Mouse (Mus musculus) hindbrain, embryonic 11.5 days (tissue): Measurements from ENCODE around the gene Pskh1. TPM values are rescaled to one million over a fixed set of nuclear protein-coding genes. Genes with fewer than 3 reads are reported as not detected.

Source experiments
- ATAC-seq: fragments of 200-750 bp; cut with Nextera tagmentation; 2 replicates; pipeline ENCODE4 v1.8.0; 2017; ENCODE audit warnings: mild to moderate bottlenecking, moderate TSS enrichment, moderate library complexity; ENCODE audit not compliant: low FRiP score
- DNase-seq: peaks from one replicate; pipeline ENCODE4 v3.0.0-alpha.2; 2015; ENCODE audit warnings: low spot score
- H3K27ac ChIP-seq: fragments of 300-500 bp; sonication (generic); 2 replicates; pipeline ENCODE4 v1.5.1; 2014; ENCODE audit warnings: mild to moderate bottlenecking, low read depth, low read length
- H3K27me3 ChIP-seq: fragments of 300-500 bp; sonication (generic); 2 replicates; pipeline ENCODE4 v1.6.1; 2014; ENCODE audit warnings: mild to moderate bottlenecking, low read length, moderate library complexity, mixed read lengths; ENCODE audit not compliant: control insufficient read depth, insufficient read depth
- H3K36me3 ChIP-seq: fragments of 300-500 bp; sonication (generic); 2 replicates; pipeline ENCODE4 v1.6.1; 2014; ENCODE audit warnings: mild to moderate bottlenecking, low read length, moderate library complexity, mixed read lengths; ENCODE audit not compliant: control insufficient read depth, insufficient read depth
- H3K4me1 ChIP-seq: fragments of 300-500 bp; sonication (generic); replicated peaks from 2 replicates; pipeline ENCODE4 v1.6.1; 2014; ENCODE audit warnings: low read length, mixed read lengths; ENCODE audit not compliant: control insufficient read depth, insufficient read depth
- H3K4me2 ChIP-seq: fragments of 300-500 bp; sonication (generic); replicated peaks from 2 replicates; pipeline ENCODE4 v1.6.1; 2014; ENCODE audit warnings: mild to moderate bottlenecking, low read depth, low read length
- H3K4me3 ChIP-seq: fragments of 300-500 bp; sonication (generic); 2 replicates; pipeline ENCODE4 v1.5.1; 2014; ENCODE audit warnings: low read depth, low read length
- H3K9ac ChIP-seq: fragments of 300-500 bp; sonication (generic); 2 replicates; pipeline ENCODE4 v1.6.1; 2014; ENCODE audit warnings: low read depth, low read length
- H3K9me3 ChIP-seq: fragments of 300-500 bp; sonication (generic); 2 replicates; pipeline ENCODE4 v1.6.1; 2016; ENCODE audit warnings: low read length; ENCODE audit not compliant: control insufficient read depth
- WGBS: fragments of 180-500 bp; shearing (Covaris S2); extraction: QIAGEN DNeasy Blood & Tissue Kit; methylation state at CpG from one replicate; pipeline ENCODE4 v1.1.7; 2014; 5-methylcytosine and 5-hydroxymethylcytosine counted together
- polyA plus RNA-seq: library from polyadenylated mRNA; unstranded; fragments of >200 nt; fragmentation: Nextera tagmentation; extraction: Ambion mirVana; gene quantifications from 2 replicates; pipeline ENCODE4 v1.2.1, GENCODE M21; 2014

Pskh1 gene
- polyA plus RNA-seq, 1 experiment from 2014 or later, result 12.5 TPM

DNA sequence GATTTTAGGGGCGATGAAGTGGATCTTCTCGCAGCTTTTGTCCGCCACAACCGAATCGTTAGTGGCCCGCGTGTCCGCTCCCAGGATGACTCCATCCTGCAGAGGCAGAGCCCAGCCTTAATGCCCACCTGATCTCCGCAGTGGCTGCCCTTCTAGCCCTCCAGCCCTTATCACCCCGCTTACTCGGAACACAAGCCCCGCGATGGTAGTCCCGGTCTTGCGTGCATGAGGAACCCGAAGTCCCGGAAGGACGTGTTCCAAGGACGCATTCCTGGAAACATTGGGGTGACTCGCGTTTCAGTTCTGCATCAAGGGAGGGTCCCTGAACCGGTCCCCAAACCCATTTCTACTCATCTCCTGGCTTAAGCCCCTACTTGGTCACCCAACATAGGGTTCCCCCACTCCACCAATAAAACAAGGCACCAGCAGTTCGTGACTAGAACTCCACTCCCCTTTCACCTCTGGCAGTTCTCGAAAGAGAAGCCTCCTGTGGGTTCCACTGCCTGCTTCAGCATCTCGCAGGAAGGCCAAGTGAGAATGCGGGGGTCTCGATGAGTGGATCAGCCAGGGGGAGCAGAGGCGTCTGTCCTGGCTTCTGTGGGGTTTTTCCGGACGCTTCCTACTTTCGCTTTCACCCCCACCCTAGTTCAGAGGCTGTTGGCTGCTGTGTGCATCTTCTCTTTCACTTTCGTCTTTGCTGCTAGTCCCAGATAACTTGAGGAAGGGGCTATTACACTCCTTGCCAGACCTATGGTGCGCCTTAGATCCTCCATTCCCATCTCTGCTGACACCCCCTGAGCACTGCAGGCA, 37.5 kb downstream of the Pskh1 start:
- Histone ChIP-seq H3K4me1 (no peaks in the 10 kb centered on the region), H3K4me3 (peak overlapping the region; percentile 77), H3K36me3 (no peaks in the 10 kb centered on the region), H3K9ac (peak overlapping the region; percentile 82), H3K27ac (peak overlapping the region; percentile 88), H3K9me3 (no peaks in the 10 kb centered on the region), H3K4me2 (peak overlapping the region; percentile 86), H3K27me3 (no peaks in the 10 kb centered on the region)
- ATAC-seq (peak; percentile 66), DNase-seq (no peak)
- 2% methylated on average over 33 of the region's 33 CpGs for WGBS

GRCm38 (mm10) chr8:105938306-105938669, 38.0 kb downstream of the Pskh1 start, which contains the start of gene Psmb10:
Psmb10 (minus strand) TSS chr8:105938444.
- Histone ChIP-seq H3K4me2 (peak within 1 kb of the TSS; percentile 86), H3K9ac (peak within 1 kb of the TSS; percentile 82), H3K36me3 (no peaks in the 10 kb centered on the region), H3K27me3 (no peaks in the 10 kb centered on the region), H3K4me1 (no peaks in the 10 kb centered on the region), H3K9me3 (no peaks in the 10 kb centered on the region), H3K4me3 (peak within 1 kb of the TSS; percentile 77), H3K27ac (peak within 1 kb of the TSS; percentile 88)
- no peak for ATAC-seq
- WGBS, result 41% methylated on average over 4 of the region's 4 CpGs
- DNase-seq, result peak; percentile 25

- H3K9me3 ChIP-seq, result no peaks in the 10 kb centered on the region
- no peaks in the 10 kb centered on the region for H3K4me1 ChIP-seq
- H3K4me2 ChIP-seq, result no peak overlapping the region
- no peak overlapping the region for H3K27ac ChIP-seq
- 94% methylated on average over 11 of the region's 11 CpGs for WGBS
- ATAC-seq (no peak), DNase-seq (no peak)
- no peak overlapping the region for H3K9ac ChIP-seq
- no peak overlapping the region for H3K4me3 ChIP-seq
- H3K27me3 ChIP-seq, result no peaks in the 10 kb centered on the region
- H3K36me3 ChIP-seq, result no peaks in the 10 kb centered on the region; the same call in 1 of the 2 replicates
Observed at GRCm38 (mm10) chr8:105942026-105942425, 41.8 kb downstream of the Pskh1 start.

DNA sequence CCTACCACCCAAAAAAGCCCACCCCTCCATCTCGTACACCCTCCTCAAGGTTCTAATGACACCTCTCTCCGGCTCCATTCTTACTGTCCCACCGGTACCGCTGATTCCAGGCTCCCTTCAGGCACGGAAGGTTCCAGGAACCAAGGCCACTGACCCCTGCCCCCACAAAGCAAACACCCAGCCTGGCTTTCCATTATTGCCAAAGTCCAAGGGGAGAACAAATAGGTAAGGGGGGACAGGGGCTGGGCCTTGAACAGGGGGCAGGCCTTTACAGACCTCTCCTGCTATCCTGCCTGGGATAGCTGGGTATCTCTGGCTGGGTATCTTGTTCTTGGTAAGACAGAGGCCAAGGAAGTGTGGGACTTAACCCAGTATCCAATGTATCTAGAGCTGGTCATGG, 42.3 kb downstream of the Pskh1 start:
- H3K27ac ChIP-seq, result no peak overlapping the region
- no peaks in the 10 kb centered on the region for H3K9me3 ChIP-seq
- DNase-seq, result no peak
- ATAC-seq, result no peak
- no peaks in the 10 kb centered on the region for H3K4me1 ChIP-seq
- H3K36me3 ChIP-seq, result no peaks in the 10 kb centered on the region; the same call in 1 of the 2 replicates
- H3K9ac ChIP-seq, result no peak overlapping the region
- WGBS, result 93% methylated on average over 5 of the region's 5 CpGs
- H3K4me3 ChIP-seq, result no peak overlapping the region
- no peak overlapping the region for H3K4me2 ChIP-seq
- H3K27me3 ChIP-seq, result no peaks in the 10 kb centered on the region

DNA sequence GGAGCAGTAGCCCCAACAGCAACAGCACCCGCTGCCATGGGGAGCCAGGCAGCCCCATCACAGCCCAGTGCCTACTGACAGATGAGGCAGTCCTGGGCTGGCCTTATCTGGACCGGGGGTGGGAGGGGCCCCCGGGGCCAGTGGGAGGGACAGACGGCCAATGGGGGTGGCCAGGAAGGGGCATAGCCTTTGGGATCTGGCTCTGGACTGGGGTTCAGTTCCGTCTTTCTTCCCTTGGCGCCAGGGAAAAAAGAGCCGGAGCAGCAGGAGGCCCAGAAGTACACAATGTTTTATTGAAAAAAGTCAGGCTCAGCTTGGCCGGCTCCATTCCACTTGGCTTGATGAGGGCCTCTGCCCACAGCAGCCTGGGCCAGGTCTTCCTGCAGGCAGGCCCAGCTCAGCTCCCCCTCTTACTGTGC, 43.1 kb downstream of the Pskh1 start, which contains the start of gene Lcat:
Gene Lcat (minus strand): TSS at position 62 of the 419 bp plus-strand sequence.
- H3K9me3 ChIP-seq, result no peaks in the 10 kb centered on the region
- WGBS, result 57% methylated on average over 7 of the region's 8 CpGs
- no peaks in the 10 kb centered on the region; the same call in 1 of the 2 replicates for H3K36me3 ChIP-seq
- H3K4me3 ChIP-seq, result no peak within 1 kb of the TSS
- no peak within 1 kb of the TSS for H3K4me2 ChIP-seq
- no peaks in the 10 kb centered on the region for H3K27me3 ChIP-seq
- no peak for ATAC-seq
- no peak for DNase-seq
- H3K4me1 ChIP-seq, result no peaks in the 10 kb centered on the region
- no peak within 1 kb of the TSS for H3K9ac ChIP-seq
- no peak within 1 kb of the TSS for H3K27ac ChIP-seq

DNA sequence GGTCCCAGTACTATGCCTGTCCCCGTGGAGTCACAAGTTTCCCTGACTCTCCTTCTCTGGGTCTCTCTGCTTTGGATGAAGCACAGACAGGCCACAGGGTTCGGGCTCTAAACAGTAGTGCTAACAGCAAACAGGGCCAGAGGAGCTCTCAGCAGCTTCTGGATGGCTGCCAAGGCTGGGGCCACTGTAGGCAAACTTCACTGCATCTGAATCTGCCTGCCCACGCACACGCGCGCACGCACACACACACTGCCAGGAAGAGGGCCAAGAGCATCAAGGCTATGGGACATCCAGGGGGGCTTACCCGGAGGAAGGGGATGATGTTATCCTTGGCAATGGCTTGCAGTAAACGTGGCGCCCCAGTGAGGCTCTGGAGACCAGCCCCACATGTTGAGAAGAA, 49.1 kb downstream of the Pskh1 start:
- no peak for DNase-seq
- H3K4me3 ChIP-seq, result no peak overlapping the region
- no peak for ATAC-seq
- H3K27me3 ChIP-seq, result no peaks in the 10 kb centered on the region
- H3K9me3 ChIP-seq, result no peaks in the 10 kb centered on the region
- H3K9ac ChIP-seq, result no peak overlapping the region
- H3K4me2 ChIP-seq, result no peak overlapping the region
- H3K36me3 ChIP-seq, result no peaks in the 10 kb centered on the region
- H3K4me1 ChIP-seq, result no peaks in the 10 kb centered on the region
- WGBS, result 93% methylated on average over 10 of the region's 10 CpGs
- H3K27ac ChIP-seq, result no peak overlapping the region

DNA sequence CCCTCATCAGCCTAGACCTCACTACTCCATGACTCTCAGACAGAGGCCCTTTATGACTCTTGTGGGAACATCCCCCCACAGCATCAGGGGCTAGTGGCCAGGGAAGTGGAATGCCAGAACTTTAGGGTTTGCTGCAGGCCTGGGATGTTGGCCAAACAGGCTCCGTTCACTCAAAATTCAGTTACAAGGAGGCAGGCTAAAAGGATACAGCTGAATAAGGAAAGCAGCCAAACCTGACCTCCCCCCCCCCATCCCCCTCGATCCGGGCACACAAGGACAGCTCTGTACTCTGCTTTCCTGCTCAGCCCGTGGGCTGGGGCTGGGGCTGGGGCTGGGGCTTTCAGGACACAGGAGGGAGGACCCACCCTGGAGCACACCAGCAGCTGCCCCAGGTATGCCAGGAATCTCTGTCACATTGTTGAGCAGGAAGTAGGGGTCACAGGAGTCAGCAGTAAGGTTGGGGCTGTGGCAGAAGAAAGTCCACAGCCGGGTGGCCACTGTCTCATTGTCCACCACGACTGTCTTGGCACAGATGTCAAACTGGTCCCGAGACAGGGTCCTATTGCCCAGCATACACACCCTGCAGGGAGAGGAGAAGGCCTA, 50.9 kb downstream of the Pskh1 start:
- no peak overlapping the region for H3K4me2 ChIP-seq
- DNase-seq, result no peak
- H3K9ac ChIP-seq, result no peak overlapping the region
- no peak for ATAC-seq
- H3K27ac ChIP-seq, result no peak overlapping the region
- H3K4me3 ChIP-seq, result no peak overlapping the region
- no peaks in the 10 kb centered on the region for H3K4me1 ChIP-seq
- H3K27me3 ChIP-seq, result no peaks in the 10 kb centered on the region
- no peaks in the 10 kb centered on the region for H3K36me3 ChIP-seq
- no peaks in the 10 kb centered on the region for H3K9me3 ChIP-seq
- 54% methylated on average over 7 of the region's 7 CpGs for WGBS

DNA sequence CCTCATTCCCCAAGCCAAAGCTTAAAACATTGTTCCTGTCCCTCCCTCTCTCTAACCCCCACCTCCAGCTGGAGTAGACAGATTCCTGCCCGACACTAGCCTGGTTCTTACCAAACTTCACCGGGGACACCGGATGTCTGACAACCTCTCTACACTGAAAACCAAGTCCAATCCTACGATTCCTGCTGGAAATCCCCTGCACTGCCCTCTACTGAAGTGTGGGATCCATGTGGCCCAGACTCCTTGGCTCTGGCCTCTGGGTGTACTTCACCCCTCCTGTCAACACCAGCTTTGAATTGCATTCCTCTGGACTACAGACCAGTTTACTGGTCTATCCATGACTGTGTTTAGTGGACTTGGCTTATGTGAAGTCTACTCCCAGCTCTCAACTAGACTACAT, 56.3 kb downstream of the Pskh1 start:
- Histone ChIP-seq H3K9me3 (no peaks in the 10 kb centered on the region), H3K27ac (no peak overlapping the region), H3K9ac (no peak overlapping the region), H3K4me3 (no peak overlapping the region), H3K27me3 (no peaks in the 10 kb centered on the region), H3K4me2 (no peak overlapping the region), H3K36me3 (no peaks in the 10 kb centered on the region), H3K4me1 (no peaks in the 10 kb centered on the region)
- ATAC-seq (no peak), DNase-seq (no peak)
- WGBS, result 85% methylated on average over 4 of the region's 4 CpGs

GRCm38 (mm10) chr8:105957813-105958212, 57.6 kb downstream of the Pskh1 start:
- WGBS, result 68% methylated on average over 3 of the region's 4 CpGs
- Histone ChIP-seq H3K4me2 (no peak overlapping the region), H3K27me3 (no peaks in the 10 kb centered on the region), H3K4me3 (no peak overlapping the region), H3K9me3 (no peaks in the 10 kb centered on the region), H3K27ac (no peak overlapping the region), H3K36me3 (no peaks in the 10 kb centered on the region), H3K9ac (no peak overlapping the region), H3K4me1 (no peaks in the 10 kb centered on the region)
- DNase-seq (no peak), ATAC-seq (no peak)
